Mouse (Mus musculus): ENCODE data around the gene Caskin2.
"Not testable (repeated sequence)": the region's sequence is repeated elsewhere in the genome, so short reads cannot be mapped to it uniquely, and the experiment has no call there.

The Caskin2 gene

DNA sequence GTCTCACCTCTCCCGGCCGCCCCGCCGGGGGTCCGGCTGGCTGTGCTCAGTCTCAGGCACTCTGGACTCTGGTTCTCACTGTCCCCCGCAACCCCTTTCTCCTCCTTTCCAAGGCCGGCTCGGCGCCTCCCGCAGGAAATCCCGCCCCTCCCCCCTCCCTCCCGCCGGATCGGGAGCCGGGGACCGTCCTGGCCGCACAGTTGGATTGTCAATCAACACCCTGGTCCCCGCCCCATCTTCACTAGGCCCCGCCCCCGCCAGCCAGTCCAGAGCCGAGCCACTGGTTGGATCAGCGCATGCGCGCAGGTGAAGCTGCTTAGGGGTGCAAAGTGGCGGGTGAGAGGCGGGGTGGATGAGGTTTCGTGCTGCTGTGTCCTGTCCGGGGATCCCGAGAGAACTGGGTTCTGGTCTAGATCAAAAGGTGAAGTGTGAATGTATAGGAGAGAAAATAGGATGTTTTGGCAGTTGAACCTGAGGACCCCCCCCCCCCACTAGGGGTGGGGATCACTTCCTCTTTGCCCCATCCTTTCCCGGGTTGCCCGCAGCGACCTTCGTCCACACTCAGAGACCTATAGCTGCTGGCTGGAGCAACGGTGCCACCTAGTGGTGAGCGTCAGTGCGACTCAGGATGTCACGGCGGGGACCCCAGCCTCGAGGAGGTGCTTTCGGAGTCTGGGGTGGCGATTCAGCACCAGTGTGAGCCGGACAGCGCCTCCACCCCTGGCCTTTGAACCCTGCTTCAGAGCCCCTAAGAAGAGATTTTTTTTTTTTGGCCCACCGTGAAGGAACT lies at the start of gene Caskin2:
Caskin2 (minus strand) TSS at position 133 of the 790 bp plus-strand sequence.
- peak; percentile 95 for DNase-seq

DNA sequence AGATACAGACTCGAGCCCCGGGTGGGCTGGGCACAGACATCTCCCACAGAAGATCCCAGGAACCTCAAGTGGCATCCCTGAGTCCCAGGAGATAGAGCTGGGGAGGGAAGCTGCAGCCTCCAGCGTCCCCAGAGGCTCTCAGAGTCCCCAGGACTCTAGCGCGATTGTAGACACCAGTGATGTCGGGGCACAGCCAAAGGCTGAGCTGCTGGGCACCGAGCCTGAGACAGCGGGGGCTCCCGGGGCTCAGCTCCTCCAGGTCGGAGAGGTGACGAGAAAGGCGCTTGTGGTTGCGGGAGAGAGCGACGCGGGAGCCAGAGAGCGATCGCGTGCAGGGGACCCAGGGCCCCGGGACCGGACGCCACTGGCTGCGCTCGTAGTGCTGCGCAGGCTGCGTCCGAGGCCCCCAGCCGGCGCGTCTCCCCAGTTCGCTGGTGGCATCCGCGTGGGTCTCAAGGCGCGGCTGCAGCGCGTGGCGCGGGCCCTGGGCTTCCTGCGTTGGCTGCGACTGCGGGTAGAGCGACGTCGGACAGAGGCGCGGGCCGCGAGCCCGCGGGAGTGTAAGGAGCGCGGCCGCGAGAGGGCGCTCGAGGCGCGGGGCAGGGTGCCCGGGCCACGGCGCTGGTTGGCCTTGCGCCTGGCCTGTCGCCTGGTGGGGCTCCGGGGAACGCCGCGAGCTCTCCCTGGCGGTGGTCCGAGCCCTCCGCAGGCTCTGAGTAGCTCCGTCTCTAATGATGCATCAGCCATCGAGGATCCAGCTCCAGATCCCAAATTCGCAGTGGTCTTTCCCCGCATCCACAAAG lies 45.9 kb upstream of the Caskin2 start:
- DNase-seq, result peak; percentile 53

DNA sequence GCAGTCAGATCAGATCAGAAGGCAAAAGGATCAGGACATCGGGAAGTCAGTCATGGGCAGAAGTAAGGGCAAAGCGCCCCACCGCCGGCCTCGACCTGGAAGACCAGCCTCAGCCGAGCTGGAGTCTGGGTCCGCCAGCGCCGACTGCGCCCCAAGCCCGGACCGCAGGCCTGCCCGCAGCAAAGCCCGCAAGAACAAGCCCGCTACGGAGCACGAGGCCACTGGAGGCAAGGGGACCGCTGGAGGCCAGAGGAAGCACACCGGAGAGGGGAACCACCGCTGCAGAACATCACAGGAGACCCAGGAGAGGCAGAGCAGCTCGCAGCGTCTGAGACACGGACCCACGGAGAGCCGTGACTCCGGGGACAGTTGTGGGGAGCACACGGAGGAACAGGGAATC lies 44.9 kb upstream of the Caskin2 start, which contains the start of gene Myo15b:
Myo15b (plus strand) TSS at position 53 of the 400 bp plus-strand sequence.
- DNase-seq, result no peak

DNA sequence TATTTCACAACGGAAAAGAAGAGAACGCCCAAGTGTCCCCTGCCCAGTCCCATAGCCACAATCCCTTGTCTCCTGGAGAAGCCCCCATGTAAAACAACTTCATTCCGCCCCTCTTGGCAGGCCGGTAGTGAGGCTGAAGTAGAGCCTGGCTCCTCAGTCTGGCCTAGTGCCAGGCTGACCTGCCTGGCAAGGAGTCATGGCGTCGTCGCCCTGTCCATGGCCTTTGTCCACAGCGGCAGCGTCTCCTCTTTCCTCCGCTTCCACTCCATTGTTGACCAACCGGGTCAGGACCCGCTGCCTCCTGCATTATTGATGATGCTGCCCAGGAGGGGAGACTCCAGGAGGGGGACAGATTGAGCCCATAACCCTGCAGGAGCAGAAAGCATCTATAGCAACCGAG lies 44.5 kb upstream of the Caskin2 start:
- no peak for DNase-seq

- DNase-seq, result not testable (repeated sequence)
These were observed 43.7 kb upstream of the Caskin2 start for GRCm38 (mm10) chr11:115857146-115857545.

GRCm38 (mm10) chr11:115854674-115855073 lies 41.2 kb upstream of the Caskin2 start:
- DNase-seq, result no peak

GRCm38 (mm10) chr11:115845819-115846218 lies 32.4 kb upstream of the Caskin2 start:
- no peak for DNase-seq

- no peak for DNase-seq
These were observed 30.8 kb upstream of the Caskin2 start for GRCm38 (mm10) chr11:115844240-115844639.

DNA sequence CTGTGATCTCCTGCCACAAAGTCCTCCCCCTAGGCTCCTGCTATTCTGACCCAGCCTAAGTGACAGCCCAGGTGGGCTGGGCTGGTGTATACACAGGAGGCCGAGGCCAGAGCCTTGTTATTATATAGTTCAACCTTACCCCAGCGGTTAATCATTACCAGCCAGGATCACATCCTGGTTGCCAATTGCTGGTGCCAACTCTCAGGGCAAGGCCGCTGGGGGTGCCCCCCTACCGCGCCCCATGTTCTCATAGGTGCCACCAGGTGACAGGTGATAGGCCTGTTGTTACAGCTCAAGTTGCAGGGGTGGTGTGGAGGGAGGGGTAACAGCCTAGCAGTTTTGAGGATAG lies 30.4 kb upstream of the Caskin2 start:
- no peak for DNase-seq

DNA sequence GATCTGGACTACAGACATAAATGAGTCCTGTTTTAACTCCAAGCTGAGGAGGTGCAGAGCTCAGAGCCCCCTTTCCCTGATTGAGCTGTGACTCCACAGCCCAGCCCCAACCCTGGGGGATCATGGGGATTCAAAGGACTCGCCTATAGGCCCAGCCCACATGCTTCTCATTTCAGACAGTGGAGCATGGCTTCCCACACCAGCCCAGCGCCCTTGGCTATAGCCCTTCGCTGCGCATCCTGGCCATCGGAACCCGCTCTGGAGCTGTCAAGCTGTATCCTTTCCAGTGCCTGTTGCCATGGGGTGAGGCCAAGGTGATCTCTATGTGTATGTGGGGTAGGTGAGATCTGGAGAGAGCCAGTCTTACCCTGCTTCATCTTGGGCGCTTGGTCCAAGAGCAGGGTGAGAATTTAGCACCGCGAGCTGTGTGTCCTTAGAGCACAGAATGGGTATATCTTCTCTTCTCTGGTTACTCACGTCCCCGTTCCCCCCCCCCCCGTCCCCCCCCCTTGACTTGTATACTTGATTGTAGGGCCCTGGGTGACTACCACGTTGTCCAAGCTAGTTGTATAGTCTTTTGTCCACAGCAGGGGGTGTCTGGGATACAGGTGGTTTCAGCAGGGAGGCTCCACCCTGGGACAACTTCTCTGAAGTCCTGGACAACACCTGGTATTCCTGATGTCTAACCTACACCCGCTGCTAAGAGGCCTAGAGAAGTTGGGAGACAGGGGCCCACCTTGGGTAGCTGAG lies 29.9 kb upstream of the Caskin2 start:
- DNase-seq, result no peak

DNA sequence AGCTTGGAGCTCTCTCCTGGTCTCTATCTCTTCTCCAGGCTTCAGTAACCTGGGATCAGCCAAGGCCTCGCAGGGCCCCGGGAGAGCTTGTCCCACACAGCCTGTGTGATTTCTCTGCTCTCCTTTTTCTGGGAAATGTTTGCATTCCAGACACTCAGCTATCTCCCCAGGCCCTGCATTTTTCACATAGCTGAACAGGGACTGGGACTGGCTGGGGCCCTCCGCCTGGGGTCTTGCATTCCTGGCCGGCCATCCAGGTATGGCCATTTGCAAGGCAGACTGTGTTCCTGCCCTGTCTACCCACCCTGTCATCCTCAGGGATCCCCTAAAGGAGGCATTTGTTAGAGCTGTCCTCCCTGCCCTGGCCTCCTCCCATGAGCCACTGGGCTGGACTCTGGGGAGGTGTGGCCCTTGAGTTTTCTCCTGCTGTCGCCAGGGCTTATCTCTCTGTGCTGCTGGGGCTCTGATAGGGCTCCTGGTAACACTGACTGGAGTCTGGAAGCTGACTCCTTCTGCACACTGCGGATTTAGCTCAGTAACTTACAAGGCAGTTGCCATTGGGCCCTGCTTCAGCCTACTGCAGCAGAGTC lies 28.6 kb upstream of the Caskin2 start:
- DNase-seq, result no peak

GRCm38 (mm10) chr11:115841044-115841443 lies 27.6 kb upstream of the Caskin2 start:
- no peak for DNase-seq

- DNase-seq, result no peak
These were observed 26.3 kb upstream of the Caskin2 start for GRCm38 (mm10) chr11:115839732-115840131.

DNA sequence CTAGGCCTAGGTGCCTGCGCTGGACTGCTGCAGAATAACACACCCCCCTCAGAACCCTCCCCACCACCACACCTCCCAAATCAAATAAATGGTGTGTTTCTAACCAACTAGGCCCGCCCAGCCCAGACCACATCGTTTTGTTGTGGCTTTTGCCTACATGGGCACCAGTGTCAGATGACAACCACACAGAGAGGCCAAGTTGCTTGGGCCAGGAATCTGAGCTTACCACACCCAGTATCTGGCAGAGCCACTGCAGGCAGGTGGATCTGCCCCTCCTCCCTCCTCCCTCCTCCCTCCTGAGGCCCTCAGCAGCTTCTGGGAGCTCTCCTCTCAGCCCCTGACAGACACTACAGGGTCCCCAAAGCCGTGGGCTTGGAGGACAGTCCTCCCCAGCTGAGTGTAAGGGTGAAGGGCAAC lies 25.5 kb upstream of the Caskin2 start:
- no peak for DNase-seq

DNA sequence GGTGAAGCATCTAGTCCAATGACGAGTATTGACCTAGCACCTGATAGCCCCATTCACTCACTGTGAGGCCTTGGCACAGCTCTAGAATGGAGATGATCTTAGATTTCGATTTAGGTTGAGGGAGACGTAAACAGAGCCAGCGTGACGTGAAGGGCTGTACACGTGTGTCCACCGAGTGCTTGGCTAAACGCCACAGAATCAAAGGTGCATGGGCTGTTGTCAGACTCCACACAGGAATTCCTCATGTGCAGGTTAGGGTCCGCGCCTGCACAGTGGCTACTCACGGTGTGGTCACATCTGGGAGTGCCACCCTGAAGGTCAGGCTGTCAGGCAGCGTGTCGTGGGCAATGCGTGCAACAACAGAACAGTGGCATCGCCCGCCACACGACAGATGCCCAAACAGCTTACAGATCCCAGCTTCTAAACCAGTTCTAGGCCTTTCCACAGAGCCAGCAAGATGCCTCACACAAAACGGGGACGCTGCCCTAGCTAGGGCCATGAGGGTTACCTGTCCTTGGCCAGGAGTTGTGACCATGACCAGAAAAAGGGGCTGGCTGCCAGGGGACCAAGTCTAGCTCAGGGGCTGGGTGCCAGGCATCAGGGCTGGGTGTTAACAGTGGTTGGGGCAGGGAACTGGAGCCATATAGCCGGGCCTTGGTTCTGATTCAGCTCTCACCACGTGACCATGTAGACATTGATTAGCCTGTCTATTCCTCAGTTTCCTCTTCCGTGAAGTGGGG lies 24.3 kb upstream of the Caskin2 start:
- no peak for DNase-seq

GRCm38 (mm10) chr11:115836656-115837395 lies 23.4 kb upstream of the Caskin2 start:
- DNase-seq, result no peak

GRCm38 (mm10) chr11:115834033-115834432 lies 20.6 kb upstream of the Caskin2 start:
- no peak for DNase-seq

DNA sequence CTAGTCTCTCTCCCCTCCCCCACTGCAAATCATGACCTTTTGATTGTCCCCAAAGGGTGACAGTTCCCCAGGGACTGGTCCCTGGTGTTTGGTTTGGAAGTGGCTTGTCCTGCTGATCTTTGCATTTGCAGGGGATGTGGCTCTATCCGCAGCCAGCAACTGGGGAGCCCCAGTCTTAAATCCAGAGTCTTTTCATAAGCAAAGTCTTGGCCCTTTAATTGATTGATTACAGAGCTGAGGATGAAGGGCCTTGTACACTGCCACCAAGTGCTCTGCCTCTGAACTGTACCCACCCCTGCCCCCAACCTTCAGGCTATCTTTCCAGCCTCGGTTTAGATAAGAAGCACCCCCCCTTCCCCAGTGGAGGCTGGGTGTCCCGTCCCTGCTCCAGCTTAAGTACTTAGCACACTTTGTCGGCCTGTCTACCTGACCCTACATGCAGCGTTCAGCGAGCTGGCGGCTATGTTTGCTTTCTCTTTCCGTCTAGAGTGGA lies 19.6 kb upstream of the Caskin2 start:
- DNase-seq, result no peak

DNA sequence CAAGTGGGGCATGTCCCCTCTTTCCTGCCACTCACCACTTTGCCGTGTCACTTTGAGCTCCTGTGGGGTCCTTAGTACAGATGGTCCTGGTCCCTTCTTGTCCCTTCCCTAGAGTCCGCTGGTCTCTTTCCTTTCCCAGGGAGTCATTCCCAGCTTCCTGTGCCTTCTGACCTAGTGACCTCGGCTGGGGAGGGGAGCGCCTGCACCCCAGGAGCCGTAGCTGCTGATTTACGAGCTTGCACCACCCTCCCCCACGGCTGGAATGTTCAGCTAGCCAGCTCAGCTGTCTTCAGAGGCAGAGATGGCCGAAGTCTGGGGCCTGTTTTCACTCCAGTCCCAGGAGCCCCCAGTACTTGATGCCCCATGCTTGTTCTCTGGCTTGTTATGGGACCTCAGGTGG lies 19.1 kb upstream of the Caskin2 start:
- DNase-seq, result no peak

DNA sequence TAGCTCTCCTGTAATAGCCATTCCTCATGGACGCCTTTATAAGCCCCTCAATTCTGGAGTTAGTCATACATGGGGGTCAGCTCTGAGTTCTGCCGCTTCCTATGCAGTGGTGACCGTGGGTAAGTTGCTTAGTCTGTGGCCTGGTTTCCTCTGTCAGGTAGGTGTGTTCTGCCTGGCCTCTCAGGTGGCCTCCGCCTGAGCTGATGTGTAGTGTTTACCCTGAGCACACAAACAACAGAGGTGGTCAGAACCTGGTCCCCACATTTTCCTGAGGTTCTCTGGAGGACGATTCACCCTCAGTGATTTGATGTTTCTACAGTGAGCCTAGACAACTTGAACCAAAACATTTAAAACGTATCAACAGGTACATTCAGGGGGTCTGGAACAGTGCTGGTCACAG lies 18.6 kb upstream of the Caskin2 start:
- no peak for DNase-seq

GRCm38 (mm10) chr11:115831518-115831917 lies 18.1 kb upstream of the Caskin2 start:
- DNase-seq, result no peak
